Mouse (Mus musculus) embryonic fibroblast, embryonic 13.5 days (primary cell): Measurements from ENCODE around the gene Smdt1.

Source experiments
- CTCF ChIP-seq: IDR thresholded peaks from 2 replicates; pipeline ENCODE4 v1.5.1; 2011; ENCODE audit warnings: mild to moderate bottlenecking, control low read depth, low read length, moderate library complexity, borderline replicate concordance; ENCODE audit not compliant: insufficient read depth
- POLR2A ChIP-seq: IDR thresholded peaks from 2 replicates; pipeline ENCODE4 v1.6.1; 2011; ENCODE audit warnings: low read depth, mild to moderate bottlenecking, control low read depth, low read length, moderate library complexity

GRCm38 (mm10) chr15:82335194-82335593 is 3.6 kb upstream of the Smdt1 start:
- TF ChIP-seq CTCF (no peak), POLR2A (no peak)
